Mouse (Mus musculus) adrenal gland, postnatal 36 days (tissue): ENCODE measurements around the gene Mymx. TPM values are rescaled to one million over a fixed set of nuclear protein-coding genes. Genes with fewer than 3 reads are reported as not detected.
"Not testable (repeated sequence)": the region's sequence is repeated elsewhere in the genome, so short reads cannot be mapped to it uniquely, and the experiment has no call there.

Experiments
- DNase-seq, 2 experiments: peaks; one replicate each; pipeline ENCODE4 v3.0.0; 2021; ENCODE audit warnings: mixed read lengths in 1 of 2
- long read RNA-seq, 2 experiments: library from polyadenylated mRNA; stranded (forward); transcript quantifications; one replicate each; pipeline ENCODE4 v2.0.0; 2021; ENCODE audit warnings: borderline sequencing depth in 2 of 2
- total RNA-seq, 2 experiments: library from RNA; stranded (reverse); gene quantifications; 2 replicates each; pipeline ENCODE4 v1.2.3; 2021

Gene Mymx
- not detected for total RNA-seq
- long read RNA-seq, experiment 1 = 0 reads
- long read RNA-seq, experiment 2, partial matches to known transcripts = 0 of 1 reads
- long read RNA-seq, experiment 2, other reads (novel, unspliced or antisense) = 1 of 1 reads

DNA sequence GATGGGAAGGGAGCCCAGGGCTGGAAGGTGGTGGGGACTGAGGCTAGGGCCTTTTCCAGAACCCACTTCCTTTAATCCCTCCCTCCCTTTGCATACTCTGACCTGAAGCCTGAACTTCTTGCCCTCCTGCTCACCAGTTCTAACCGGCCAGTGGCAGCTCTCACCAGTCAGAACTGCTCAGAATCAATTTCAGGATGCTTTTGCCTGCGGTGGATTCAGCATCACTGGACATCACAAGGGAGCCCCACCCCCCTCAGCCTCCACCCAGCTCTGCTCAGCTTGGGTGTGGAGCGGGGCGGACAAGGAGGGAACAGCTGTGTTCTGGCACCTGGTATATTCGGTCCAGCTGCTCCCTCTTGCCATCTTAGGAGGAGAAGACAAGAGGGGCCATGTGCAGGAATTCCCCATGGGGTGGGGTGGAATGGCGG, at the start of gene Mymx:
Mymx (minus strand) TSS at position 226 of the 428 bp plus-strand sequence.
- no peak for DNase-seq

DNA sequence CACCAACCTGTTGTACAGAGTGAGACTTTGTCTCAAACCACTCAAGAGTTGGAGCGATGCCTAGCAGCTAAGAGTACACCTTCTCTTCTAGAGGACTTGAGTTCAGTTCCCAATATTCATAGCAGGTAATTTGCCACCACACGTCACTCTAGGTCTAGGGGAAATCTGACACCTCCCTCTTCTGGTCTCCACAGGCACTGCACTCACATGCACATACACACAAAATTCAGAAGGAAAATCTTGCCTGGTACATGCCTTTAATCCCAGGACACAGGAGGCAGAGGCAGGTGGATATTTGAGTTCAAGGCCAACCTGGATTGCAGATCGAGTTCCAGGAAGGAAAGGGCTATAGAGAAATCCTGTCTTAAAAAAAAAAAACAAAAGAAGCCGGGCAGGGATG, 42.3 kb upstream of the Mymx start:
- no peak for DNase-seq

DNA sequence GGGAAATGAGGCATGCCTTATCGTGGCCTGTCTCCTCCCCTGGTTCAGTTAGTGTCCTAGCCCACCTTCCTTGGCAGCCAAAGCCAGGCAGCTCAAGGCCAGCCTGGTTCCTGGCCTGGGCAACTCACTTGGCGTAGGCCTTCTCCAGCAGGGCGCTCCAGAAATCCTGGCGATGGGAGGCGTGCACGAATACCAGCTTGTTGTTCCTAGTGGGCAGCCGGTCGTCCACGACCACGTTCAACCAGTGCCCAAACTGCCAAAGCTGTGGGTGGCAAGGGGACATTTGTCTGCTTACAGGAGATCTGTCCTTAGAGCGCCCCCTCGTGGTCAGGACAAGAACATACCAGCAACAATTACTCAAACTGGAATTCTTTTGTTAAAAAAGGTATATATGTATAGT, 40.8 kb upstream of the Mymx start:
- DNase-seq = peak; percentile 79 to 80

- DNase-seq = no peak
Measured at GRCm38 (mm10) chr17:45641981-45642380, 40.1 kb upstream of the Mymx start.

DNA sequence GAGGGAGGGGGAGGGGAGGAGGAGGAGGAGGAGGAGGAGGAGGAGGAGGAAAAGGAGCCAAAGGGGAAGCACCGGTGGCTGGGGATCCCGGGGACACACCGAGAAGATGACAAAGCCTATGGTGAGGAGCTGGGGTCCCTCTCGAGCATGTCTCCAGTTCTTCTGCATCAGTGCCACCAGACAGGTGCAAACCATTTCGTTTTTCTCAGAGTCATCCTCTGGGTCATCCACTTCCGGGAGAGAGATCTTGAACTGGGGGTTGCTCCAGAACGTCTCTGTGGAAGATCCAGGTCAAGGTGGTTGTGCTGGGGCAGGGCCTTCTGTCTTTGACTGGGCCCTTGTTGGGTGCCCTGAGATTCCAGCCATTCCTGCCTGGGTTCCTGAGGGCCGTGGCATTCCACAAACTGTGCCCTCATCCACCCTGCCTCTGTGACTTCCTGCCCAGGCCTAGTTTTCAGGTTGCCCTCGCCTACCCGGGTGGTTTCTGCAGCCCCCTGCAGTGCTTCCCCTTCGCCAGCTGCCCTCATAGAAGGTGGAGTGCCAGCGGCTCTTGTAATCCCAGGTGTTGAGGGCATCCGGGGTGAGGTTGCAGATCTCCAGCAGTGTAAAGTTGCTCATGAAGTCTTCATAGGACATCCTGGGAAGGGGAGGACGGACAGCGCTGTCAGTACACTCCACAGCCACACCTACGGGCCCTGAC, 36.8 kb upstream of the Mymx start:
- no peak for DNase-seq

GRCm38 (mm10) chr17:45634033-45634432, 32.1 kb upstream of the Mymx start:
- DNase-seq = no peak

DNA sequence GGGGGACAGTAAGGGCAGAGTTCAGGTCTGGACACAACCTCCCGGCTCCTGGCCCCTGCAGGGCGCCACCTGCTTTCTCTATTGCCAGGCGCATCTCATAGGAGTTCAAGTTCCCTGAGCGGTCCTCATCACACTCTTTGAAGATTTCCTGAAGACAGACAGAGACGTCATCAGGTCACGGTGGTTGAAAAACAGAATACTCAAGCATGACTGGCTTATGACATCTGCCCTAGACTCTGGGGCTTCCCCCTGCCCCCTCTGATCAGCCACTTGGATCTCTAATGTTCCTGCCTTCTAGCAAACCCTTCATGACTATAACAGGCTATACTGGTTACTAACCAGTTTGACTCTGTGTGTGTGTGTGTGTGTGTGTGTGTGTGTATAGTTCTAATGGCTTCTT, 30.0 kb upstream of the Mymx start:
- no peak for DNase-seq

DNA sequence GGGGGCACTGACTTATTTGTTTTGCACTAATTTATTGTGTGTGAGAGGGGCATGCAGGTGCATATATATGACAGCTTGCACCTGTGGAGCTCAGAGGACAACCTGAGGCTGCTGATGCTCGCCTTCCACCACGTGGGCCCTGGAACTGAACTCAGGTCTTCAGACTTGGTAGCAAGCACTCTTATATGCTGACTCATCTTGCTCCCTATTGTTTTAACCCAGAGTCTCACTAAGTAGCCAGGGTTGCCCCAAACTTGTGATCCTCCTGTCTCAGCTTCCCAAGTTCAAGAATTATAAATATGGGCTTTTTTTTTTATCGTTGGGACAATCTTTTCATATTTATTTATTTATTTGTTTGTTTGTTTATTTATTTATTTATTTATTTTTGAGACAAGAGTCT, 29.1 kb upstream of the Mymx start:
- DNase-seq = no peak

GRCm38 (mm10) chr17:45629861-45630694, 28.2 kb upstream of the Mymx start:
- peak; percentile 70 to 80 for DNase-seq

DNA sequence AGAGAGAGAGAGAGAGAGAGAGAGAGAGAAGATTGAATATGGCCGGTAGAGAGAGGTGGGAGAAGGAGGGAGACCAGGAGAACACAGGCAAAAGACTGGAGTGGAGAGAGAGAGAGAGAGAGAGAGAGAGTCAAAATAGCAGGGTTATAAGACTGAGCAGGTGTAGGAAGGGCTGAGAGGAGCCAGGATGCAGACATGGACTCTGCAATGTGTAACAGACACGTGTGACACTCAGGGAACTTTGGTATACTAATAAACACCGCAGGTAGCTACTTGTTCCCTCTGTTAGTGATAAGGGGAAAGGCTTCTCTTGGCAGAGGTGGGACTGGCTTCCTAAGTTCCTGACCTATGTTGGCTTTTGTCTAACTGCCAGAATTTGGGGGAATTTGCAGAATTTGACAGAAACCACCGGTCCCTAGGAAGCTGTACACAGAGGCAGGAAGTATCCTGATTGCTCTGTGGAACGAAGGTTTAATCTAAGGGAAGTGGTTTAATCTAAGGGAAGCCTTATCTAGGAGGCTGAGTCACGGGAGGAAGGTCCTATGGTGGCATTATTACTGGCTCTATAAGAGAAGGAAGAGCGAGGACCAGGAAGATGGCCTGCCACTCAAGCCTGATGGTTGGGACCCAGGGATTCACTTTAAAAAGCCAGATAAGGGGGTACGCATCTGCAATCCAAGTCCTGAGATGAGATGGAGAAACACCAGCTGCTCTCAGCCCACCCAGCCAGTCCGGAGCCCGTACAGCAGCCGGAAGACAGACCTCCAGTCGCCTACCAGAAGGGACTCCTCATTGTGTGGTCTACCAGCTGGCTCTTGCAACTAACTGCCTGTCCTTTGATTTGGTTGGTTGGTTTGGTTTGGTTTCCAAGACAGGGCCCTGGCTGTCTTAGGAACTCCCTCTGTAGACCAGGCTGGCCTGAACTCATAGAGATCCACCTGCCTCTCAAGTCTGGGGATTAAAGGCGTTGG, 27.3 kb upstream of the Mymx start:
- DNase-seq = no peak

DNA sequence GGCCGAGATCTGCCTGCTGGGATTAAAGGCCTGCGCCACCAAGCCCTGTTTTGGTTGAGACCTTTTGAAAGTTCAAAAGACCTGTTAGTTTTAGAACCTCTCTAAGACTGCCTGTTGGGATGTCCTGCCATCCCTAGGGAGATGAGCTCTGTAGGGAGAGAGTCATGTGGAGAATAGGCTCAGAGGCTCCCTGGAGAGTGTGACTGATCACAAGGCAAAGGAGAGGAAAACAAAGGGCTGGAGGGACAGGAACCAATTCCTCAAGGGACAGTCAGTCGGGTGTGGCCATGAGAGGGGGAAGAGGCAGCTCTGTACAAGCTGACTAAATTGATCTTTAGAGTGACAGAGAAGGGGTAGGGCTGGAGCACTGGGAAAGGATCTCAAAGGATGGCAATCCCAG, 26.3 kb upstream of the Mymx start:
- no peak for DNase-seq

- DNase-seq = peak; percentile 58 to 73
Measured at GRCm38 (mm10) chr17:45626577-45627134, 24.8 kb upstream of the Mymx start.

GRCm38 (mm10) chr17:45623425-45623824, 21.5 kb upstream of the Mymx start:
- not testable (repeated sequence) for DNase-seq

- peak; percentile 53 to 54 for DNase-seq
Measured at GRCm38 (mm10) chr17:45619386-45620256, 17.7 kb upstream of the Mymx start.

DNA sequence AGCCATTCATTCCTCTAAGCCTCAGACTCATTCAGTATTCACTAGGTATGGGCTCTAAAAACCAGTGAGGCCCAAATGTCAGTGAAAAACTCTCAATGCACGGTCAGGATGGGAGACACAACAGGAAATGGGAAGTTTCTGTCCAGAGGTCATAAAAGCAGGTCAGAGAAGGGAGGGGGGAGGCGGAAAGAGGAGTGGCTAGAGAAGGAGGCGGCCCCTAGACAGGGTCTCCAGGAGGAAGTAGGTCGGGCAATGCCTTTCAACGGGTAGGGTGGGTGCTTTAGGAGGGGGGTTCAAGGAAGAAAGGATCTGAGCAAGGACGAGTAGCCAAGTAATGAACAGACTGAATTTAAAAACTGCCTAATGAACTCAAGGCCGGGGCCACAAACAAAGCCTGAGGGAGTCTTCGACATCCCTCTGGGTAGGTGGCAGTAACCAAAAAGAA, 17.1 kb upstream of the Mymx start:
- DNase-seq = peak; percentile 42 to 72

- no peak for DNase-seq
Measured at GRCm38 (mm10) chr17:45617655-45618054, 15.8 kb upstream of the Mymx start.

GRCm38 (mm10) chr17:45616679-45617078, 14.8 kb upstream of the Mymx start:
- DNase-seq = no peak

DNA sequence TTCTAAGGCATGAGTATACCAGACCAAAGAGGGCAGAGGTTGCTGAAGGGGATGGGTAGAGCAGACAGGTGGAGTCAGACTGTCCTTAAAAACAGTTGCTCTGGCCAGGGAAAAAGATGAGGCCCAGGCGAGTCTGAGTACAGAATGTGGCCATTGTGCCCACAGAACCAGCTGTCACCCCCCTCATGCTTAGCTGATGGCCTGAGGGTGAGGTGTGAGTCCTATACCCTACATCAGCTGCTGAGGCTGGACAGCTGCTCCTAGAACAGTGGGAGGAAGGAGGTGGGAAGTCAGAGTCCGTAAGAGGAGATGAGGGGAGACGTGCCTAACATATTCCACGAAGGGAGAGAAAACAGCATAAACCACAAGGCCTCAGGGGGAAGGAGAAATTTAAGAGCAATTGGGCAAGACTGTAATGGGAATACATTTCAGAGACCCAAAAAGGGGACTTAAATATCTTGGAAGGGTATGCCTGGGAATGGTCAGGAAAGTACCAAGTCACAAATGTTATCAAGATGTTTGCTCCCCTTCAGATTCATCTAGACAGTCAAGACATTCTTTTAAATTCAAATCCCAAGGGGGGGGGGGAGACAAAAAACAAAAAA, 14.2 kb upstream of the Mymx start:
- no peak for DNase-seq

GRCm38 (mm10) chr17:45612921-45613320, 11.0 kb upstream of the Mymx start:
- DNase-seq = no peak

DNA sequence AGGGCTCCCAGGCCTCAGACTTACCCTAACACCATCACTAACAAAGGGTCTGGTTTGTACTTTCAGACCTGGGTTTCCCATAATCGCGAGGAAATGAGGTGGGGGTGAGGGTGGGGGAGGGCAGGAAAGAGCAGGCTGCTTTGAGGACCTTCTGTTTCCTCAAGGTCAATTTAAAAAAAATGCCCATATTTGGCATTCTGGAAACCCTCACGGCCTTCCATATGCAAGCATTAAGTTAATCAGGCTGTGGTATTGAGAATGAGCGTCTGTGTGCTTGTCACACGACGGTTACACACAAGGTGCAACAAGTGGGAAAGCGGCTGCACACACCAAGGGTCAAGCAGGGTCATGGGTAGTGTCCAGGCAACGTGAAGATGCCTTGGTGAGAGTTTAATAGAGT, 10.1 kb upstream of the Mymx start:
- DNase-seq = no peak
